Mouse (Mus musculus) G1E (cell line): ENCODE data around the gene Zfp710.

Experiments used
- CTCF ChIP-seq: IDR thresholded peaks from 2 replicates; pipeline ENCODE4 v1.5.1; 2012; ENCODE audit warnings: low read depth, low read length, inconsistent platforms, mixed read lengths
- GATA1 ChIP-seq: IDR thresholded peaks from 2 replicates; pipeline ENCODE4 v1.6.1; 2012; ENCODE audit warnings: borderline replicate concordance, low read length, inconsistent platforms, mixed read lengths
- TAL1 ChIP-seq: conservative IDR thresholded peaks from 2 replicates; pipeline ENCODE4 v1.6.1; 2012; ENCODE audit warnings: low read depth, low read length, inconsistent platforms, mixed read lengths

DNA sequence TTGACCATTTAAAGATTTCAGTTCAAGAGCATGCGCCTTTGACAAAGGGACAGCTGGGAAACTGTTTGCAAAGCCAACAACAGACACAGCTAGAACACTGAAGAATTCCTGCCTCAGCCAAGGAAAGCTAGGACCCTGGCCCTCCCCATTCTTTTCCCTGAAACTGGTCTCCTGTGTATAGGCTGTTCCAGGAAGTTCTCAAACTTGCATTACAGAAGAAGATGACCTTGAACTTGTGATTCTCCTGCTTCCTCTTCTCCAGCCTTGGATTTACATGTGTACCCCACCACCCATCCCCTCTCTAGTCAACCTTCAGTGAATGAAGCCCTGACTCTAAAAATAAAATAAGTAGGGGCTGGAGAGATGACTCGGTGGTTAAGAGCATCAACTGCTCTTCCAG, 49.3 kb upstream of the Zfp710 start:
- no peak for TF ChIP-seq CTCF
- no peak for TF ChIP-seq TAL1
- no peak for TF ChIP-seq GATA1
